Mouse (Mus musculus): ENCODE data around the gene Ccnd3.

- TF ChIP-seq POLR2A (IDR thresholded peaks at IDR 0.05; ENCODE audit: extremely low read depth, insufficient read depth, low read length) (no peak), CTCF (IDR thresholded peaks at IDR 0.05; ENCODE audit: low read depth, low read length) (no peak)
Measured at GRCm38 (mm10) chr17:47648966-47649365, 144.1 kb downstream of the Ccnd3 start.
